Mouse (Mus musculus) NIH3T3 (cell line): ENCODE data around the gene Hmg20a.

Source experiments
- DNase-seq: peaks from one replicate; pipeline ENCODE4 v3.0.0-alpha.2; 2012; ENCODE audit warnings: low read depth

Gene Hmg20a

DNA sequence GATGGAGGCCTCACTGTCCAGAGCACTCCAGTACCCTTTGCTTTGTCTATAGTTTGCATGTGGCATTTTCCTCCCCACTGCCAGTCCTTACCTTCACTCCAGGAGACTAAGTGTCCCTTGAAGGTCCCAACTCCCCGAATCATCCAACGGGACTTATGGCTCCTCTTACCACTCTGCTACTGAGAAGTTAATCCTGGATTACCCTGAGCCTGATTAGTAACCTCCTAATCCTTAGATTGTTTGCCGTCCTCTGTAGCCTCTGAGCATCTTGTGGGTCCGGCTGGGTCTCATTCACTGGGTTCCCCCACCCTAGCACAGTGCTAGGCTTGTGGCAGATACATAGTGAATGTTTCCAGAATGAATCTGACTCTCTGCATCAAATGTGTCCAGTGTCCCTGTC lies 109.5 kb downstream of the Hmg20a start:
- no peak for DNase-seq

- DNase-seq = no peak
Observed at GRCm38 (mm10) chr9:56531991-56532390, 113.6 kb downstream of the Hmg20a start.

DNA sequence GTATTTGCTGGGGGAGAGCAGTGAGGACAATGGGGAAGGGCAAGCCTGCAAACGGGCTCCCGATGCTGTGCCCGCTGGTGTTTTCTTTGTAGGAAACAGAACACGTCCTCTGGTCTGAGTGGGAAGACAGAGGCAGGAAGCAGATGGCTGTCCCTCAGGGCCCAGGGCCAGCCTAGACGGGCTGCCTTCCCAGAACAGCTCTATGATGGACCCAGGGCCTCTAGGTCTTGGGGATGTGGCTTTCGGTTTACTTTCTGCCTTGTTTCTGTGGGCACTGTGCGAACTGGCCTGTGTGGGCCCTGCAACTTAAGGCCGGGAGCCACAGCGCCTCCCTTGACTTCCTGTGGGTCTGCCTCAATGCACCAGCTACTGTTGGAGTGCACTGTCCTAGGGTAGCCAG lies 115.5 kb downstream of the Hmg20a start:
- DNase-seq = no peak

- no peak for DNase-seq
Observed at GRCm38 (mm10) chr9:56534727-56535126, 116.3 kb downstream of the Hmg20a start.

DNA sequence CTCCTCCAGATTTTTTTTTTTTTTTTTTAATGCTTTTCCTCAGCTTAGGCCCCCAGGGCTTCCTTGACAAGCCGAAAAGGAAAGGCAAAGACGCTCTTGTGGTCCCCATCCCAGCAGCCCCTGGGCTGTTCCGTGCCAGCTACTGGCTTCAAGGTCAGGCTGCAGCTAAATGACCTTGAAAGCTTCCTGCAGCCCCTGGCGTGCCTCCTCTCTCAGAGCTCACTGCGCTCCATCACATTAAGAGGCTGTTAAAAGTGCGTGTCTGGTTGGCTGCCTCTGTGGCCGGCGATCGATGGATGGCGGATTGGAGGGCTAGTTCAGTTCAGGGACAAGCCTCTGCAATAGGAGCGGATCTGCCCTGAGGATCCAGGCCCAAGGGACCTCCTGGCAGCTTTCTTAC lies 117.0 kb downstream of the Hmg20a start:
- DNase-seq = no peak

GRCm38 (mm10) chr9:56540051-56540450 lies 121.6 kb downstream of the Hmg20a start:
- peak; percentile 43 for DNase-seq

DNA sequence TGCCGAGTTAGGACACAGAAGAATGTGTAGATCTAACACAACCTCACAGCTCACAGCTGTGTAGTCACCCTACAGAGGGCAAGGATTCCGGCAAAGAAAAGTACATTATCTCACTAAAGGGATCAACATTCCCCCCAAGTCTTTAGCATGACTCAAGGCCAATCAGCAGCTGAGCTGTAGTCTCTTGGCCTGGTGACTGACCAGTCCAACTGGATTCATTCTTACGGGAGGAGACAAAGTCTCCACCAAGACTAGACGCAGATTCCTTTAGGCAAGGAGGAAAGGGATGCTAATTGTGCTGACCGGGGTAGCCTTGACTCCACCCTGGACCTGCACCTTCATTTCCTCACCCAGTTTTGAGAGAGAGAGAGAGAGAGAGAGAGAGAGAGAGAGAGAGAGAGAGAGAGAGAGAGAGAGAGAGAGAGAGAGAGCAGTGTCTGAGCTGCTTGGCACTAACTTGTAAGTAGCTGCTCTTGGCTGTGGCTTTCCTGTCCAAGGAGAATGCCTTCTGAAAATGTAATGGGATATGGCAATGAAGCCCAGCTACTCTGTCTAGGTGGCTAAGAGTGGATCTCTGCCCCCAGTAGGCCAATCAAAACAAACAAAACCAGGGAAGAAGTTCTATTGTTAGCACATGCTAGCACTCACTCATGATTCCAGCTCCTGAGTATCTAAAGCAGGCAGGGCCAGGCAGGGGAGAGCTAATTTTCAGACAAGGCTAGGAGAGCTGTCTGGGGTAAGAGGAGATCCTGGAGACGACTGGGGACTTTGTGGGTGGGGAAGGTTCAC lies 126.5 kb downstream of the Hmg20a start:
- peak; percentile 70 for DNase-seq
